Mouse (Mus musculus) heart, postnatal 14 days (tissue): Measurements from ENCODE around the gene E2f2. TPM values are rescaled to one million over a fixed set of nuclear protein-coding genes. Genes with fewer than 3 reads are reported as not detected.
A peak's percentile ranks its signal among the peaks of the same experiment; 100 is the strongest.

ENCODE experiments used
- DNase-seq, 2 experiments: peaks; one replicate each; pipeline ENCODE4 v3.0.0; 2021 to 2022
- intact Hi-C: fragments of 180-260 bp; cut with DNase I; formaldehyde crosslinking; loops from one replicate; pipeline ENCODE4 v1.15.1; 2025
- total RNA-seq, 2 experiments: library from RNA; stranded (reverse); gene quantifications; 2 replicates each; pipeline ENCODE4 v1.2.3; 2021

Gene E2f2
- total RNA-seq, 2 experiments from 2014 or later, result 9.4 to 10.4 TPM

DNA sequence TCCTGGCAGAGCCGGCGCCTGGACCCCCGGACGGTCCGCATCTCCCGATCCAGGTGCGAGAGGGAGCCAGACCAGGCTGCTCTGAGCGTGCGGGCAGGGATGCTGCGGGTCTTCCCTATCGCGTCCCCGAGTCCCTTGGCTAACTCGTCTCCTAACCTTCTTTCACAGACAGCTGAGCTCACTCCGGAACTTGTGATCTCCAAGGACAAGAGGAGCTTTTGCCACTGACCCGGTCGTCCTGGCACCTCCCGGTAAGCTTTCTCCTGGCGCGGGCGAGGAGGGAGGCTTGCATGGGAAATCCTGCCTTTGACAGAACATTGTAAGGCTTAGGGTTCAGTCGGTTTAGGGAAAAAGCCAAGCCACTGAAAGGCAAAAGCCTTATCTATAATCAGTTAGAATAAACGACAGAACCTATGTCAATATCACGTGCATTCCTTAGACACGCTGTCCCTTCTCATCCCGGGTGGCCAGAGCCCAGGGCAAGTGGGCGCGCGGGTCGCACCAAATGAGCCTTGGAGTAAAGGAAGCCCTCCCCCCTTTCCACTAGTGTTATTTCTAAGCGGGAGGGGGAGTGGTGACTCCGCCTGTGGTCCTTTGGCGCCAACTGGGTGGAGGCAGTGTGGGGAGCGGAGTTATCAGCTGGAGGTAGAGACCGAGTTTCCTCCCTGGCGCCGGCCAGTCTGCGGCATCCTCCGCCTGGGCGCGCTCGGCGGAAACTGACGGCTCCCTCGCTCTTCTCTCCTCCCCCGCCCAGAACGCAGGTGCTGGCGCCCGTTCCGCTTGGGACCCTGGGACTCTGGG is 27.9 kb upstream of the E2f2 start:
- intact Hi-C loops, result no loop called here
- peak; percentile 87 for DNase-seq

DNA sequence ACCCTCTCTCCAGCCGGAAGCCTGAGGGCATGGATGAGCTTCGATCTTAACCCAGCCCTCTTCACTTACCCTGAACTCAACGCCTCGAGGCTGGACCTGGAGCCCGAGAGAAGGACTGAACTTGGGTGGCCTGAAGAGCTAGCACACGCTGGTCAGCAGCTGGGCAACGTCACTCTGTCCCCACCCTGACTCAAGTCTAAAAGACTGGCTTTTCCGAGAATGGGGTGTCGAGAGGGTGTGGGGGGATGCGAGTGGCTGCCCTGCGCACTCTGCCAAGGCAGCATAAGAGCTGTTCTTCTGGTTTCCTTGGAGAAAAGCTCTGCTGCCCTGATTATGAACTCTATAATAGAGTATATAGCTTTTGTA is 27.3 kb upstream of the E2f2 start:
- intact Hi-C loops, result no loop called here
- DNase-seq, result no peak

DNA sequence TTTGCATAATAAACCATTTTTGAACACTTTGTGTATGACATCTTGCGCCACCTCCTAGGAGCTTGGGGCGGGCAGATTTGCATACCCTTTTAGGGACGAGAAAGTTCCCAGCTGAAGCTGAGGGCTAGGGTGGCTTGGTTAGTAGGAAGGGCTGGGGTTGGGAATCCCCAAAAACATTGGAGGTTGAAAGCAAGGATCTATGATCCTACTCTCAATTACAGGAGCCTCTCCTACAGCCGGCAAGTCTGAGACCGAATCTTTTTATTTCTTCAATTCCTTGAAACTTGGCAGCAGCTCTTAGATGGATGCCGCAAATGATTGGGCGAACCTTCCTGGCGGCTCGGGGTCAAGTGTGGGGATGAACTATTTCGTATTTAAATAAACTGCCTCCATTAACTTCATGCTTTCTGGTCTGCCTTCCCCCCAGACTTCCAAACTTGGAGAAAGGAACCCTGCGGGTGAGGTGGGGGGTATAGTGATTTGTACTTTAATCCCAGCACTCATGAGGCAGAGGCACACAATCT is 26.8 kb upstream of the E2f2 start:
- DNase-seq, result no peak
- intact Hi-C loops, result no loop called here

DNA sequence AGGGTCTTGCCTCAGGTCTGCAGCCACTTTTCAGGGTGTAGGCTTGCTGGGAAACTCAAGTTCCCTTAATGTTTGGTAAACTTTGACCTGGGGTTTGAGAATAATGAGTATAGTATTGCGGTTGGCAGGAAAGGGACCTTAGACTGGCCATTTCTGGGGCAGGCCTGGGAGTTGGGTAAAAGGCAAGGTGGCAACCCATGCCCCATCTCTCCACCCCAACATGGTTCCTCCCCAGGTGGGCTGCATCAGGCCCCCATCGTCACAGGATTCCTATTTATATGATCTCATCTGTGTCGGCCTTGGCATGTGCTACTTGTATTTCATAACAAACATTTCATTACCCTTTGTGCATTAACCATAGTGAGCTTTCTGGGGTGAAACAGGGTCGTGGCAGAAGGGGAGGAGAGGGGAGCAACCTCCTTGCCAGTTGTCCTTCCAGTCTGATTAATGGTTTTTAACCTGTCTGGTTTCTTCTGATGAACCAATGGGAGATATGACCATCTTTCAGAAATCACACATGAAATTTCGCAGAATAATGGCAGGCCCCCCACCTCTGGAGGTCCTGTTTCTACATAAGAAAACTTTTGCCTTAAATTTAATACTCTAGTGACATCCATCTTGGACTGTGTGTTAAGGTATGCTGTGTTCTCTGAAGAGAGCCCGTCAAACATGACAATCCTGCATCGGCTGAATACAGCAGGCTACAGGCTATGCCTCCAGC is 26.0 kb upstream of the E2f2 start:
- intact Hi-C loops, result no loop called here
- no peak for DNase-seq

DNA sequence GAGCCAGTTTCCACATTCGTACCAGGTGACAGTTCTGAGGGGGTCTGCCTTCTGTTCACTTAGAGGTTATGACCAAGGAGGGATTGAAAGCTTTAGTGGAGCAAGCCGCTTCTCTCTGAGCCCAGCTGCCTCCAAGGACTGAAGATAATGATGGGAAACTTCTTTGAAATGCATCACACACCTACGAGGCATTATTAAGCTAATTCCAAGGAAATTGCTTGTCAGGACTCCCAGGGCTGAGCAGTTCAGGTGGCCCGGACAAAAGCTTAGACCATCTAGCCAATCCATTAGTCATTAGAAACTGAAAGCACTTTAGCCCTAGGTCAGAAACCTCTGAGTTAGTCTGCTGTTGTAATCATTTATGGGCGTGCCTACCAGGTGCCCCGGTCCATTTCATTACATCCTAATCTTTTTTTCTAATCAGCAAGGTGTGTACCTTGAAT is 25.5 kb upstream of the E2f2 start:
- no peak for DNase-seq
- intact Hi-C loops, result no loop called here

DNA sequence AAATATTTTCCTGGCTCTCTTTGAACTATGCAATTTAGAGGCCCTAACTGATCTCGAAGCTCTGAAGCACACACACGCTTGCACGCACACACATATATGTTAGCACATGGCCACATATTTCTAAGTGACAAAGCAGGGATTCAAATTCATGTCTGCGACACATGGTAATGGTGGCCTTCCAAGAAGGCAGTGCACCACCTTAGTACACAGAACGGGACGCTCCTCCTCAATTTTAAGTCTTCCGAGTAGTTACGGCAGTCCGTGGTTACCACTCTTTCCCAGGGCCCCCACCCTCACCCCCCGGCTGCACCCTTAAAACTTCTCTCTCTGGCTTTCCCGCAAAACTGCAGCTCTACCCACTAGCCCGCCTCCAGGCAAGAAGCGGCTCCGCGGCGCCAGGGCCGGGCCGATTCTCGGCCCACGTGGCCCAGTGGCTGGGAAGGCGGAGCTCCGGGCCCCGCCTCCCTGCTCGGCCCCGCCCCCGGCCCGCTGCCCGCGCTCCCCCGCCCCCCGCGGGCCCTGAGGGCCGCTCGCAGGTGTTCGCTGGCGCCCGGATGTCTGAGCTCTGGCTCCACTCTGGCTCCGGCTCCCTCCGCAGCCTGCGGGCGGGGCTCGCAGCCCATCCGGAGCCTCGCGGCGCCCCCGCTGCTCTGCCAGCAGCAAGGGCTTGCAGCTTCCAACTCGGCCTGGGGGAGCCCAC is 24.6 kb upstream of the E2f2 start:
- intact Hi-C loops, result no loop called here
- peak; percentile 89 to 92 for DNase-seq

DNA sequence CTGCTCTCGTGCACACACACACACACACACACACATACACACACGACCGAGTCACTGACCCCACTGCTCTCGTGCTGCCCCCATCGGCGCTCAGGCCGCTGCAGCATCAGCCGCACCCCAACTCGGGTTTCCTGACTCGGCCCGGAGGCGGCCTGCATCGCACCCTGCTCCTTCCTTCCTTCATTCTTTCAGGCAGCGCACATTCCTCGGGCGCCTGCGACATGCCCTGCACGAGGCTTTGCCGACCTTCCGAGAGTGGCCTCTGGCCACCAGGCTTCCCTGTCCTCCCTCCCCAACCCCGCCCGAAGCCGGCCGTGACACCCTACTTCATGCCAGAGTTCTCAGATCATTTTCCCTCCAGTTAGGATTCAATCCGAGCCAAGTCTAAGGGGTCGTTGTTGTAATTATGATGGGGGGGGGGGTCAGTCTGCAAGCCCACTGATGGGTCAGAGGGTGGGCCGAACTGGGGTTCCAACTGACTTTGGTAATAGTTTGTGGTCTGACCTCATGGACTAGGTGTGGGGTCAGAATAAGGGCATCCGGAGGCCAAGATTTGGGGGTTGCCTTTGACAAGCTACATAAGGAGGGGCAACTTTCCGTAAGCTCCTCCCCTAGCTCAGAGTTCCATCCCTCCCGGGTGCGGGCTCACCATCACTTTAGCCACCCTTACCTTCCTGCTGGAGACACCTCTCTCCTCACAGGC is 23.7 kb upstream of the E2f2 start:
- intact Hi-C loops, result loop anchor here (1.0 kb wide), 1 partner anchor 78 kb away; no protein-coding TSS in a partner anchor
- DNase-seq, result peak; percentile 70 to 74

DNA sequence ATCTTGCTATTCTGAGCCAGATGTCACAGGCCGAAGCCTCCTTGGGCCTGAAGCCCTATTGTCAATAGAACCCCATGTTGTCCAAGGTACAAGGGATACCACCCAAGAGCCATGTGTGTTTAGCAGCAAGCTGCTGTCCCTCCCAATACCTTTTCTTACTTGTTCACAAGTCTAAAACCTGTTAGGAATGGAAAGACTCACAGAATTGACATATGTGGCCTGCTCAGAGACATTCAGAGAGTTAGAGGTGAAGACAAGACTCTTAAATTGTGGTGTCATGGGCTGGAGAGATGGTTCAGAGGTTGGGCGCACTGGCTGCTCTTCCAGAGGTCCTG is 23.2 kb upstream of the E2f2 start:
- intact Hi-C loops, result loop anchor here (1.0 kb wide), 1 partner anchor 79 kb away; no protein-coding TSS in a partner anchor
- no peak for DNase-seq

DNA sequence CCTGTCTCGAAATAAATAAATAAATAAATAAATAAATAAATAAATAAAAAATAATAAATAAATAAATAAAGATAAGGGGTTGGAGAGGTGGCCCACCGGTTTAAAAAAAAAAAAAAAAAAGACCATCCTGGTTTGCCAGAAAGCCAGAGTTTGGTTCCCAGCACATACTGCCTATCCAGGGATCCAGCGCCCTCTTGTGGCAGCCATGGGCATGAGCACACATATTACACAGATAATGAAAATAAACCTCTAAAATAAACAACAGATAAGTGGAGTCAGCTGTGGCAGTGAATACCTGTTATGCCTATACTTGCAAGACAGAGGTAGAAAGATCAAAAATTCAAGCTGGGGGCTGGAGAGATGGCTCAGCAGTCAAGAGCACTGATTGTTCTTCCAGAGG is 22.5 kb upstream of the E2f2 start:
- DNase-seq, result peak; percentile 73 to 76

DNA sequence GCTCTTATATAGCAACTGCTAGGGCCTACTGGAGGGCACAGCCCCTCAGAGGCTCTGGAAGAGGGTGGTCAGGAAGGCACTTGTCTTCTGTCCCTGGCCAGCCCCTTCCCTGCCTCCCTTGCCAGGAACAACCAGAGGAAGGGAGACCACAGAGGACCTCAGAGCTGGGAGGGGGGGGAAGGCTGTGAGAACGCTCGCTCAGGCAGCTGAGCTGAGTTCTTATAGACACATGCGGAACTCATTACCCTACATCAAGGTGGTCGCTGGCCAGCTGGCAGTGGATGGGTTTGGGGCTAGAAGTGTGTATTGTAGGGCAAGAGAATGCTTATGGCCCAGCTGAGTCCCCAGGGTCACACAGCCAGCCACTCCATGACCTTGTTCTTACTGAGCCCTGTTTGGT is 21.6 kb upstream of the E2f2 start:
- DNase-seq, result peak in 1 of 2 experiments; percentile 14
- intact Hi-C loops, result loop anchor here (10.0 kb wide), 1 partner anchor 196 kb away; no protein-coding TSS in a partner anchor

More for the DNA sequence above, 22.5 kb upstream of the E2f2 start:
- intact Hi-C loops, result loop anchor here (1.0 to 10.0 kb wide), 2 partner anchors 79 to 195 kb away; no protein-coding TSS in a partner anchor

DNA sequence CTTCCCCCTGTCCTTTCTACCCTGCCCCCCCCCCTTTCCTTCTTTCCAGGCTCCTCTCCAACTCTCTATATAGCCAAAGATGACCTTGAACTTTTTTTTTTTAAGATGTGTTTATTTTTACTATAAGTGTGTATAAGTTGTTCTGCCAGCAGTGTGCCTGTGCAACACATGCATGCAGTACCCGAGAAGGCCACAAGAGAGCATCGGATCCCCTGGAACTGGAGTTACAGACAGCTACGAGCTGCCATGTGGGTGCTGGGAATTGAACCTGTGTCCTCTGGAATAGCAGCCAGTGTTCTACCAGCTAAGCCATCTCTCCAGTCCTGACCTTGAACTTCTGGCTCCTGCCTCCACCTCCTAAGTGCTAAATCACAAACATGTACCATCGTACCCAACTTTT is 19.4 kb upstream of the E2f2 start:
- no peak for DNase-seq
- intact Hi-C loops, result loop anchor here (10.0 kb wide), 1 partner anchor 198 kb away; no protein-coding TSS in a partner anchor

DNA sequence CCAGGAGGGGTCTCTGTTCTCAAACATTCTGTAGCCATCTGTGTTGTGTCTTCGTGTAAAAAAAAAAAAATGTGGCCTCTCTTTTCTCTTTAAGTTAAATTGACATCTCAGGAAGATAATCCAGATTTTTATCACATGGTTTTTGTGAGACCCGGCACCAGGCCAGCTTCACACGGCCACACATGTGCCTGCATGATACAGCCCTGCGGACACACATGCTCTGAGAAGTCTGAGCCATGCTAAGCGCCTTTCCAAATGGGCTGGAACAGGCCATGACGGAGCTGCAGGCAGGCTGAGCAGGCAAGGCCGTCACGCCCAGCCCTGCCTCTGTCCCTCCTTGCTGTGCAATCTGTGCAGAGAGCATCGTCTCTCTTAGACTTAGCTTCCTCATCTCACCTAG is 17.7 kb upstream of the E2f2 start:
- intact Hi-C loops, result loop anchor here (10.0 kb wide), 1 partner anchor 200 kb away; no protein-coding TSS in a partner anchor

DNA sequence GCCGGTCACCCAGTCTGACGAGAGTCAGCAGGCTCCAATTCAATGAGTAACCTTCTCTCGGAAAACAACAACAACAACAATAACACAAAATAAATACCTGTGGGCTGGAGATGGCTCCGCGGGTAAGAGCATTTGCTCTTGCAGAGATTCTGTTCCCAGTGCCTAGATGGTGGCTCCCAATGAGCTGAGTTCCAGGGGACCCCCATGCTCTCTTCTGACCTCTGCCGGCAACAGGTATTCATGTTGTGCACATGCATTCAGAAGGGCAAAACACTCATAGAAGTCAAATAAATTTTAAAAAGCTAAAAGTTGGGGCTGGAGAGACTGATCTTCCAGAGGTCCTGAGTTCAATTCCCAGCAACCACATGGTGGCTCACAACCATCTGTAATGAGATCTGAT is 13.7 kb upstream of the E2f2 start:
- intact Hi-C loops, result loop anchor here (10.0 kb wide), 1 partner anchor 204 kb away; no protein-coding TSS in a partner anchor
- DNase-seq, result no peak

More for the DNA sequence above, 17.7 kb upstream of the E2f2 start:
- no peak for DNase-seq

DNA sequence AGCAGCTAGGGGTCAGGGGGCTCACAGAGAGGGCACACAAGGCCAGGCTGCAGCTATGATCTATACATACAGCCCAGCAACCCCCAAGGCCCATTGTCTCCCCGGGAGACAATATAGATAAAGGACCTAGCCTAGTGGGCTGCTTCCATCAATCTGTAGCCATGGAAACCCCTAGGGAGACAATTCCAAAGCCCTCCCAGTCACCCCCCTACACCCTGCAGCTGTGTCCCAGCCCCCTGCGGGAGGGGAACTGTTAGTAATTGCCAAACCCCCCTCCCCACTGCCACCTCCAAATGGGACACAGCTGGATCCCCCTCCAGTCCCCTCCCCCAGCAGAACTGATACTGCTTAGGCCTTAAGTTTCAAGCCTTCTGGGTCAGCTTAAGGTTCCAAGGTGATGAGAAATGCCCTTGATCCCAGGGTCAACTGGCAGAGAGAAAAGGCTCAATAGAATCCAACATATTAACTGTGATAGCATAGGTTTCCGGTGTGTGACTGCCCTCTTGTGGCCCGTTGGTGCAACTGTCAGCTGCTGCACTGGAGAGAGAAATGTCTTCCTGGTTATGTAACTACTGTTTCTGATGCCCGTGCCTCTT is 12.3 kb upstream of the E2f2 start:
- peak; percentile 79 to 84 for DNase-seq
- intact Hi-C loops, result loop anchor here (1.0 to 10.0 kb wide), 2 partner anchors 90 to 205 kb away; no protein-coding TSS in a partner anchor

DNA sequence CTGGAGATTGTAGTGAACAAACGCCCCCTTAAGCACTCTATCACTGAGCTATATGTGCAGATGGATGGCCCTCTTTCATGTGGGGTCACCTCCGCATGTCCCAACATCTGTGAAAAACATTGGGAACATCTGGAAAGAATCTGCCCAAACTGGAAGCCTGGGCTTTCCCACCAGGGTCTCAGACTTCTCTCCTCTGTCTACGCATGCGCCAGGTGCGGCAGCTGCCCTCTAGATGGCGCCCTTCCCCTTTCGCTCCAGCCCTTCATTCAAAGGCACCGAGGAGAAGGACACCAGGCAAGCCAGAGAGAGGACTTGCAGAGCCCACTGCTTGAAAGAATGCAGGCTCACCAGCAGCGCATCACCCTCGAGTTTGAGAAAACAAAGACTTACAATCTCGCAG is 8.7 kb upstream of the E2f2 start:
- peak; percentile 89 to 94 for DNase-seq
- intact Hi-C loops, result loop anchor here (1.0 kb wide), 1 partner anchor 37 kb away; no protein-coding TSS in a partner anchor

DNA sequence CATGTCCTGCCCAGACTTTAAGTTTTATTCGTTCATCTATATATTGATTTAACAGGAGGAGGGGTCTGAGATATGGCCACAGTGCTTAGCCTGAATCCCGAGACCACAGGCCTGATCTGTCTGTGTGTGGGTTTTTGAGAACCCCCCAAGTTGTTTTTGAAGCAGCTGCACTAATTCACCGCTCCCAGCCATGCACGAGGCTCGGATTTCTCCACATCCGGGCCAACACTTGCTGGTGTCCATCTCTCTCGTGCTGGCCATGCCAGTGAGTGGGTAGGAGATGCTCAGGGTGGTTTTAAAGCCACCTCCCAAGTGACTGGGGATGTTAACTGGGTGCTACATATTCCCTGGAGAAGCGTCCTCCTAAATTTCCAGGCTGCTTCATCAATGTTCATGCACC is 7.2 kb upstream of the E2f2 start:
- intact Hi-C loops, result loop anchor here (5.0 kb wide), 1 partner anchor 157 kb away; no protein-coding TSS in a partner anchor

DNA sequence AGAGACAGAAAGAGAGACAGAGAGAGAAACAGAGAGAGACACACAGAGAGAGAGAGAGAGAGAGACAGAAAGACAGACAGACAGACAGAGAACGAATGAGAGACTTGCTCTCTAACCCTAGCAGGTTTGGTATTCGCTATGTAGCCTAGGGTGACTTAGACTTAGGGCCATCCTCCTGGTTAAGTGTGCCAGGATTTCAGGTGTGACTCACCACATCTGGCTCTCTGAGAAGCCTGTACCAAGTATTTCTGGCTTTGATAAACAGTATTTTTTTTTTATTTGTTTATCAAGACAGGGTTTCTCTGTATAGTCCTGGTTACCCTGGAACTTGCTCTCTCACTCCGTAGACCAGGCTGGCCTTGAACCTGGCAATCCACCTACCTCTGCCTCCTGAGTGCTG is 4.5 kb upstream of the E2f2 start:
- no peak for DNase-seq
- intact Hi-C loops, result loop anchor here (5.0 kb wide), 1 partner anchor 155 kb away; no protein-coding TSS in a partner anchor

More for the DNA sequence above, 7.2 kb upstream of the E2f2 start:
- DNase-seq, result no peak

DNA sequence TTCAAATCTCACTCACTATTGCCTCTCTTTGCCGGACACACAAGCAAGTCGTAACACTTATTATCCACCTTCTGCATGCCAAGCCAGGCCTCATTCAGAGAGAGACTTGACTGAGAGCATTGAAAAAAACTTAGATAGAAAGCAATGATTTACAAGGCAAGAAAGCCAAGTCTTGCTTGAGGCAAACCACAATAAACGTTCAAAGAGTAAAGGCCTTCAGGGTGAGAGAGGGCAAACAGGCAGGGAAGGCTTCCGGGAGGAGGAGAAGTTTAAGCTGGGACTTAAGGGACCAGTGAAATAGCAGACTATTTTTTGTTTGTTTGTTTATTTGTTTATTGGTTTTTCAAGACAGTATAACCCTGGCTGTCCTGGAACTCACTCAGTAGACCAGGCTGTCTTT is 1.8 kb upstream of the E2f2 start:
- DNase-seq, result no peak
- intact Hi-C loops, result no loop called here

DNA sequence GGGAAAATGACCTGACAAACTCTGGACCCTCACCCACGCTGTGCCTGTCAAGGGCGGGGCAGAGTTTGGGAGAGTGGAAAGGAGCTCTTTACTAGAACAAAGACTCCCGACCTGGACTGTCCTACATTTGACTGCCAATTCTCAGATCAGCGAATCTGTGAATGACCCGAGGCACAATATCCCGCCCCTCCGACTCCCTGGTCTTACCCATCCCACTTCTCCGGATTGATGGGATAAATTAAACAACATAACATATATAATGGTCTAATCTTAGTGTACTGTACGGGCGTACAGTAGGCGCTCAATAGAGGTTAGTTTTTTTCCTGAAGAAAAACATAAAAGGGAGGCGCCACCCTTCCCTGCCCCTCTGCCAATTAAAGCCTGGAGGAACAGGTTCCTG is 739 bp upstream of the E2f2 start:
- intact Hi-C loops, result no loop called here
- DNase-seq, result no peak
